ENCODE assay signal across 10 mouse cellular contexts in genomic region chr4:59332089-59332488, GRCm38 (mm10).
DNase-seq lines count a peak whose midpoint lies in the region; ATAC-seq and TF ChIP-seq lines count a peak whose summit lies in the region.
"Had no signal": no experiment of that assay in that cellular context is flagged by ENCODE, and none has a peak within 500 bp of the region (broad histone marks: within the 10 kb centered on the region; RNA-seq: fewer than 3 reads in every experiment).

No protein-coding gene starts in this region.

- no peaks in the 10 kb centered on the region for H3K36me3 ChIP-seq in forebrain, embryonic 14.5 days (ENCODE audit: control insufficient read depth, insufficient read depth, low read length)
- H3K36me3 ChIP-seq: limb, embryonic 12.5 days; neural tube, embryonic 13.5 days had no signal

- H3K9ac ChIP-seq in forebrain, embryonic 14.5 days (ENCODE audit: low read length), result no peak overlapping the region
- H3K9ac ChIP-seq: limb, embryonic 12.5 days; neural tube, embryonic 13.5 days had no signal

- H3K4me3 ChIP-seq in layer of hippocampus, adult 2 months, result no peak overlapping the region
- no peak overlapping the region for H3K4me3 ChIP-seq in forebrain, embryonic 14.5 days (ENCODE audit: low read depth, low read length)
- H3K4me3 ChIP-seq: limb, embryonic 12.5 days; neural tube, embryonic 13.5 days had no signal

- WGBS in forebrain, embryonic 14.5 days, result 85% methylated on average over 5 of the region's 5 CpGs

- no peaks in the 10 kb centered on the region for H3K9me3 ChIP-seq in forebrain, embryonic 14.5 days (replicated peaks; ENCODE audit: control insufficient read depth, low read length)
- H3K9me3 ChIP-seq: limb, embryonic 12.5 days; neural tube, embryonic 13.5 days had no signal

- no peaks in the 10 kb centered on the region; the same call in 1 of the 2 replicates for H3K4me1 ChIP-seq in forebrain, embryonic 14.5 days (ENCODE audit: control insufficient read depth, insufficient read depth, low read length)

- no peak for TF ChIP-seq CTCF in layer of hippocampus, adult 2 months (conservative IDR thresholded peaks at IDR 0.05)

- no peak overlapping the region for H3K4me2 ChIP-seq in forebrain, embryonic 14.5 days (ENCODE audit: low read length)
- H3K4me2 ChIP-seq: limb, embryonic 12.5 days; neural tube, embryonic 13.5 days had no signal

- peak; percentile 16 for DNase-seq in adrenal gland, postnatal 25 days
- DNase-seq in adrenal gland, postnatal 10 days, result no peak
- DNase-seq in layer of hippocampus, adult 2 months (ENCODE audit: low spot score in 2 of 2), result no peak
- DNase-seq in layer of hippocampus, adult 8-10 months (ENCODE audit: low spot score in 2 of 2), result no peak
- DNase-seq in forebrain, embryonic 14.5 days (ENCODE audit: low spot score), result no peak
- DNase-seq in left cerebral cortex, adult 18-20 months (ENCODE audit: low spot score in 2 of 2), result no peak

- H3K27ac ChIP-seq in layer of hippocampus, adult 2 months, result peak overlapping the region; percentile 68
- no peak overlapping the region for H3K27ac ChIP-seq in forebrain, embryonic 14.5 days (ENCODE audit: low read depth, low read length)
- H3K27ac ChIP-seq: neural tube, embryonic 13.5 days had no signal

- ATAC-seq in granulocyte monocyte progenitor cell, adult 5-6 weeks (replicated peaks; ENCODE audit: poor library complexity, severe bottlenecking), result peak; percentile 20
- 0 out of 2 replicates have a peak, but pooled peaks have one; percentile 10 for ATAC-seq in megakaryocyte progenitor cell, adult 5-6 weeks (replicated peaks; ENCODE audit: poor library complexity)
- no peak for ATAC-seq in forebrain, embryonic 14.5 days

- H3K27me3 ChIP-seq in forebrain, embryonic 14.5 days (replicated peaks; ENCODE audit: control insufficient read depth, insufficient read depth, low read length), result no peaks in the 10 kb centered on the region
- H3K27me3 ChIP-seq: limb, embryonic 12.5 days; neural tube, embryonic 13.5 days had no signal
